Mouse (Mus musculus) embryo, embryonic 9.5 days (tissue): Measurements from ENCODE around the gene Uimc1.

Experiments
- DNase-seq: peaks from one replicate; pipeline ENCODE4 v3.0.0-alpha.2; 2017; ENCODE audit errors: extremely low spot score

The Uimc1 gene

GRCm38 (mm10) chr13:55047706-55048105, 52.4 kb downstream of the Uimc1 start:
- no peak for DNase-seq

- DNase-seq = no peak
Measured at GRCm38 (mm10) chr13:55040016-55040415, 60.1 kb downstream of the Uimc1 start.

GRCm38 (mm10) chr13:55024215-55024614, 75.9 kb downstream of the Uimc1 start:
- DNase-seq = no peak

- DNase-seq = no peak
Measured at GRCm38 (mm10) chr13:55022715-55023114, 77.4 kb downstream of the Uimc1 start.

GRCm38 (mm10) chr13:55022256-55022655, 77.8 kb downstream of the Uimc1 start:
- no peak for DNase-seq

- DNase-seq = no peak
Measured at GRCm38 (mm10) chr13:55021194-55021779, 78.8 kb downstream of the Uimc1 start, which contains the start of gene Hk3. TSS of gene Hk3 (minus strand) at chr13:55021385.

- no peak for DNase-seq
Measured at GRCm38 (mm10) chr13:55020051-55020450, 80.0 kb downstream of the Uimc1 start.

GRCm38 (mm10) chr13:55019181-55019580, 80.9 kb downstream of the Uimc1 start:
- no peak for DNase-seq

- no peak for DNase-seq
Measured at GRCm38 (mm10) chr13:55018700-55019099, 81.4 kb downstream of the Uimc1 start.

- no peak for DNase-seq
Measured at GRCm38 (mm10) chr13:55017898-55018599, 82.1 kb downstream of the Uimc1 start.

GRCm38 (mm10) chr13:55017154-55017897, 82.8 kb downstream of the Uimc1 start:
- DNase-seq = no peak

GRCm38 (mm10) chr13:55014451-55014850, 85.6 kb downstream of the Uimc1 start:
- DNase-seq = no peak

GRCm38 (mm10) chr13:55013702-55014344, 86.3 kb downstream of the Uimc1 start:
- DNase-seq = peak; percentile 42

- DNase-seq = peak; percentile 58
Measured at GRCm38 (mm10) chr13:55011981-55012478, 88.1 kb downstream of the Uimc1 start.

GRCm38 (mm10) chr13:55011103-55011502, 89.0 kb downstream of the Uimc1 start:
- no peak for DNase-seq

GRCm38 (mm10) chr13:55008589-55008988, 91.5 kb downstream of the Uimc1 start:
- no peak for DNase-seq

GRCm38 (mm10) chr13:55006415-55006742, 93.7 kb downstream of the Uimc1 start:
- no peak for DNase-seq

GRCm38 (mm10) chr13:55005691-55006414, 94.2 kb downstream of the Uimc1 start:
- DNase-seq = no peak

- no peak for DNase-seq
Measured at GRCm38 (mm10) chr13:55004646-55005045, 95.5 kb downstream of the Uimc1 start.

- DNase-seq = no peak
Measured at GRCm38 (mm10) chr13:55002090-55002489, 98.0 kb downstream of the Uimc1 start.

GRCm38 (mm10) chr13:55000433-55000832, 99.7 kb downstream of the Uimc1 start:
- no peak for DNase-seq

GRCm38 (mm10) chr13:54997568-54997967, 102.5 kb downstream of the Uimc1 start:
- DNase-seq = no peak
